Mouse (Mus musculus): Measurements from ENCODE around the gene Pip4k2b. TPM values are rescaled to one million over a fixed set of nuclear protein-coding genes. Genes with fewer than 3 reads are reported as not detected.
"Not testable (repeated sequence)": the region's sequence is repeated elsewhere in the genome, so short reads cannot be mapped to it uniquely, and the experiment has no call there.

The Pip4k2b gene
- polyA plus RNA-seq, 1 experiment, result 63.3 TPM

DNA sequence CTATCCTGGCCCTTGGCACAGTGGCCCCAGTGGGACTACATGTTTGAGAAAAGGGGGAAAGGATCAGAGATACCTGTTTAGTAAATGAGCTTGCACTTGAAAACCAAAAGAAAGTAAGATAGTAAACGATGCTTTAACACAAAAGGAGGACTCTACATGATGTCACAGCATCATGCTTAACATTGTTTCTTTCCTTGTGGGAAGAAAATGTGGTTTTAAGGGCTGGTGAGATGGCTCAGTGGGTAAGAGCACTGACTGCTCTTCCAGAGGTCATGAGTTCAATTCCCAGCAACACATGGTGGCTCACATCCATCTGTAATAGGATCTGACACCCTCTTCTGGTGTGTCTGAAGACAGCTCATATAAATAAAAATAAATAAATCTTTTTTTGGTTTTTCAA, 13.6 kb upstream of the Pip4k2b start:
- DNase-seq (ENCODE audit: extremely low spot score in 1 of 2, low spot score in 1 of 2), result no peak

GRCm38 (mm10) chr11:97753277-97753676, 8.8 kb upstream of the Pip4k2b start:
- DNase-seq (ENCODE audit: extremely low spot score in 1 of 2, low spot score in 1 of 2), result peak; percentile 55 to 78

- DNase-seq (ENCODE audit: extremely low spot score in 1 of 2, low spot score in 1 of 2), result no peak
Measured at GRCm38 (mm10) chr11:97748496-97748895, 4.0 kb upstream of the Pip4k2b start.

GRCm38 (mm10) chr11:97747773-97748172, 3.3 kb upstream of the Pip4k2b start:
- DNase-seq (ENCODE audit: extremely low spot score in 1 of 2, low spot score in 1 of 2), result no peak

DNA sequence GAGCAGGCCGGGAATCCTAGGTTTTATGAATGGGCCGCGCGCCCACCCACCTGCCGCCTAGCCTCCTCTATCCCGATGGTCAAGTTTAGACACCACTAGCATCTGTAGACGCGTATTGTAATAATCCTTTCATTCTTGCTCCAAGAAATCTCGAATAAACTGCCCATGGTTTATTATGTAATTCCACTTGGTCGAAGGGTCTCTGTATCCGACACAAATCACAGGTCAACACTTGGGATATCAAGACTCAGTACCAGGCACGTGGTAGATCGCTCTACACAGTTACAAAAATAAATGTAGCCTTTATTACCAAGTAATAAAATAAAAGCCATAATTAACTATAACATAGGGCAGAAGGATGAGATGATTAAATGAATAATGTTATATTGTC, 822 bp upstream of the Pip4k2b start:
- DNase-seq (ENCODE audit: extremely low spot score in 1 of 2, low spot score in 1 of 2), result no peak

GRCm38 (mm10) chr11:97744718-97745330, 320 bp upstream of the Pip4k2b start:
- peak; percentile 96 to 99 for DNase-seq (ENCODE audit: extremely low spot score in 1 of 2, low spot score in 1 of 2)

DNA sequence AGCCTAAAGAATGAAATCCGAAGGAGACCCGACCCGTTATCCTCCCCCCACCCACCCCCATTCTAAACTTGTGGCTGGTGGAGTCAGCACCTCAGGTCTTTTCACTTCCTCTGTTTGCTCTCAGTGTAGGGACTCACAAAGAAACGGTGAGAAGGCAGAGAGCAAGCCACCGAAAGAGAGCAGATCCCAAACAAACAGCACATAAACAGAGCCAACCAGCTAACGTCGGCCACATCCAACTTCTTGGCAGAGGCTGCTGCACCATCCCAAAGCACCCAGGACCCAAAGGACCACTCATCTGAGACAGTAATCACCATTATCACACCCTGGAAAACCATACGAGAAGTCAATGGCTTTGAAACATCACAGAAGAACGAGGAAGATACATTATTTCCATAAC, 1.1 kb downstream of the Pip4k2b start:
- DNase-seq (ENCODE audit: extremely low spot score in 1 of 2, low spot score in 1 of 2), result no peak

DNA sequence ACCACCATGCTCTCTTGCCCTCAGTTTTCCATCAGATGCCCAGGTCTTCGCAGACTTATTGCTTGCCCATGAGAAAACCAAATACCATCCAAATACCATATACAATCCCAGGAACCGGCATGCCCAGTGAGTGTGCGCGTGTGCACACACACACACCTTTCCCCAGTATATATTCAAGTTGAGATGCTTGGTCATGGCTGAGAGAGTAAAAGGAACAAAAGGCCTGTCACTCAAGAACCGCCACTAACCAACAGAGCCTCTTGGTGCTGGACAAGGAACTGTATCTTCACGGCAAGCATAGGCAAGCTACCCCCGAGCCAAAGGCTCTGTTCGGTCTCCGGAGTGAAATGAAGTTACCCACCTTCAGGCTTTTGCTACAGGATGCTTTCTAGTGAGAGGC, 1.9 kb downstream of the Pip4k2b start:
- DNase-seq (ENCODE audit: extremely low spot score in 1 of 2, low spot score in 1 of 2), result no peak

- DNase-seq (ENCODE audit: extremely low spot score in 1 of 2, low spot score in 1 of 2), result no peak
Measured at GRCm38 (mm10) chr11:97742157-97742556, 2.3 kb downstream of the Pip4k2b start.

GRCm38 (mm10) chr11:97740190-97740589, 4.3 kb downstream of the Pip4k2b start:
- DNase-seq (ENCODE audit: extremely low spot score in 1 of 2, low spot score in 1 of 2), result peak in 1 of 2 experiments; percentile 61

GRCm38 (mm10) chr11:97739155-97739554, 5.3 kb downstream of the Pip4k2b start:
- DNase-seq (ENCODE audit: extremely low spot score in 1 of 2, low spot score in 1 of 2), result no peak

GRCm38 (mm10) chr11:97738703-97739102, 5.8 kb downstream of the Pip4k2b start:
- no peak for DNase-seq (ENCODE audit: extremely low spot score in 1 of 2, low spot score in 1 of 2)

DNA sequence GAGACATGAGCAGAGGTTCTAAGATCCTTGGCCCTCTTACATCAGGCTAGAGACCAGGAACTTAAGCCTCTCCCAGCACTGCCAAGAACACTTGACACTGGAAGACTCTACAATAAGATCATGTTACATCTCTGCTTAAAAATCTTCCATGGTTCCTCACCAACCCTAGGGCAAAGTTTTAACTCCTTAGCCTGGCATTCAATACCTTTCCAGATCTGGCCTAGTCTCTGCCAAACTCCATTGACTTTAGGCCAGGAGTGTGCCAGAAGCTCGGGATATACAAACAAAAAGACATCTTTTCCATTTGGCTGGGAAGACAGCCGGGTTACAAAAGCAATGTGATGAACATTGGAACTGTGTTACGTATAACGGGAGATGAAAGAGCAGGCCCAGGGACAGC, 6.9 kb downstream of the Pip4k2b start:
- DNase-seq (ENCODE audit: extremely low spot score in 1 of 2, low spot score in 1 of 2), result no peak

- DNase-seq (ENCODE audit: extremely low spot score in 1 of 2, low spot score in 1 of 2), result no peak
Measured at GRCm38 (mm10) chr11:97736645-97737044, 7.9 kb downstream of the Pip4k2b start.

- not testable (repeated sequence) for DNase-seq (ENCODE audit: extremely low spot score in 1 of 2, low spot score in 1 of 2)
Measured at GRCm38 (mm10) chr11:97734810-97735209, 9.7 kb downstream of the Pip4k2b start.

DNA sequence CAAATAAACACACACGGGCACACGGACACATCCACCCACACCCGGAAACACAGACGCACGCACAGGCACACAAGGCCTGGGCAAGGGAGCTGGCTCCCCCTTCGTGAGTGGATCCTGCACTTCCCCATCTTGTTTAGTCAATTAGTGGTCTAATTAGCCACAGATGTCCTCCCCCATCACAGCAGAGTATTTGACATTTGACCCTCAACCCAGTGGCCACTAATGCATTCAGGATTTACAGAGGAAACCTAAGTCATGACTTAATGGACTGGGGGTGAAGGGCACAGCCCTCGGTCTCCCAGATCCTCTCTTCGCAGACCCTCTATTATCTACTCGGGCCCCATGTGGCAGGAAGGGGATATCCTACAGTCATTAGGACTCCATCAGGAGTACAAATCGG, 10.8 kb downstream of the Pip4k2b start:
- DNase-seq (ENCODE audit: extremely low spot score in 1 of 2, low spot score in 1 of 2), result no peak

- DNase-seq (ENCODE audit: extremely low spot score in 1 of 2, low spot score in 1 of 2), result no peak
Measured at GRCm38 (mm10) chr11:97728730-97729129, 15.8 kb downstream of the Pip4k2b start.

GRCm38 (mm10) chr11:97728311-97728710, 16.2 kb downstream of the Pip4k2b start:
- no peak for DNase-seq (ENCODE audit: extremely low spot score in 1 of 2, low spot score in 1 of 2)

- no peak for DNase-seq (ENCODE audit: extremely low spot score in 1 of 2, low spot score in 1 of 2)
Measured at GRCm38 (mm10) chr11:97723709-97724108, 20.8 kb downstream of the Pip4k2b start.

DNA sequence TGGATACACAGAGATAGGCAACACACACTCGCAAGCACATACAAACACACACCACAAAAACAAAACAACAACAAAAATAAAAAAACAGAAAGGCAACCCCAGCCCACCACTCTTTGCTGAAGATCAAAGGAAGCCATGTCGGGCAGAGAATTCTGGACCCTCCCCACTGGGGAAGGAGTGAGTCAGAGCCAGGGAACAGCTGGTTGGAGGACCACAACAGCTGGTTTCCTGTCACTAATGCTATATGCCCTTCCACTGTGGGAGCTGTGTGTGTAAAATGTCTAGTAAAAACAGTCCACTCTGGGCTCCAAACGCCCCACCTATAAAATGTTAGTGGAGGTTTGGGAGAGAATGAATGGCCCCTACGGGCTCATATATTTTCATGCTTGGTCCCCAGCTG, 23.2 kb downstream of the Pip4k2b start:
- DNase-seq (ENCODE audit: extremely low spot score in 1 of 2, low spot score in 1 of 2), result no peak

- DNase-seq (ENCODE audit: extremely low spot score in 1 of 2, low spot score in 1 of 2), result no peak
Measured at GRCm38 (mm10) chr11:97719041-97719440, 25.5 kb downstream of the Pip4k2b start.

- no peak for DNase-seq (ENCODE audit: extremely low spot score in 1 of 2, low spot score in 1 of 2)
Measured at GRCm38 (mm10) chr11:97718281-97718860, 26.1 kb downstream of the Pip4k2b start.

Data from frontal cortex, adult 2 months (tissue).